Mouse (Mus musculus) liver, embryonic 14.5 days (tissue): Measurements from ENCODE around the gene Vav2.

ENCODE experiments used
- CTCF ChIP-seq: IDR thresholded peaks from 2 replicates; pipeline ENCODE4 v1.5.1; 2016; ENCODE audit warnings: antibody characterized with exemption, low read depth, control low read depth
- EP300 ChIP-seq: IDR thresholded peaks from 2 replicates; pipeline ENCODE4 v1.6.1; 2016; ENCODE audit warnings: antibody characterized with exemption, low read depth

GRCm38 (mm10) chr2:27394158-27394832, 32.5 kb downstream of the Vav2 start:
- TF ChIP-seq CTCF (no peak), EP300 (no peak)
